Mouse (Mus musculus): ENCODE measurements at regions not wholly inside any gene's neighbourhood (a gene's known extent, or its start where the extent isn't known, plus 50 kb on each side); places are given as distances from the start of the nearest gene placed in this dataset.

DNA sequence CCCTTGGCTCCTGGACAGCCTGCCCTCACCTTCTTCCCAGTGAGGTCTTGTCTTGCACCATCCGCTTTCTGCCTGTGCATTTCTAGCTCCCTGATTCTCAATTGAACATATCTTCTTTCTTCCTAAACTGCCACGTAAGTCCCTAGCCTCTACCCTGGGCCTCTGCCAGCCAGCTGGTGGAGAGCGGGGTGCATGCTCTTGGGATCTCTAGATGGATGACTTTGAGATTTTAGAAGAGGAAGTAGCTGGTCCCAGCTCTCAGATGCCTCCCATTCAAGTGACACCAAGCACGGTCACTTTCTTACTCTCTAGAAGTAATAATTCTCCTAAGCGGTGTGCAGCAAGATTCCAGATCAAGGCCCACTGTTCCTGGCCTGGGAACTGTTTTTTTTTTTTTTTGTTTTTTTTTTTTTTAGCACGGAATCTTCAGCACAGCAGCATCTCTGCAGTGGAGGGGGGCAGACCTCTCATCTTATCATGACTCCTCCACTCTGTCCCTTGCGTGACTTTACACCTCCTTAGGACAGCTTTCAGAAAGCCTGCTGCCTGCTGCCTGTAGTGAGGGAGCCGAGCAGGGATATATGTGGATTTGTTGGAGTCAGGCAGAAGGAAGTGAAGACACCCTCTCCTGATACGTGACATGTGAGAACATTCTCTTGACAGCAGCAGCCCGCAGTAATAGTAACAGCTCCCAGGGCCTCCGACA lies 453.6 kb upstream of the Zmiz1 start:
- DNase-seq (ENCODE audit: low spot score) = no peak

DNA sequence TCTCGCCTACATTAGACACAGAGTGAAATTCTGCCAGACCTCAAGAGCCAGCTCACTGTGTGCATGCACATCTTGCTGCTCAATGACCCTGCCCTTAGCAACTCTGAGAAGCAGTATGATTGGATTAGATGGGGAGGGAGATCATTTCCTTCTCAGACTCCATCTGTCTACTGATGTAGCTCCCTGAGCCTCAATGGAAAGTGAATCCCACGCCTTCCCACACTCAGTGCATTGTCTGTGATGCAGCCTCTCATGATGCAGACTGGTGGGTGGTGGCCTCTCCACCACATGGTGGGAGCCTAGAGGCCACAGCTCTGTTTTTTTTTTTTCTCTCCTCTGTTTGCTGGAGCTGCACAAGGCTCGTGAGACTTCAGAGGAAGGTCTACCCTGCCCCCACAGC lies 447.1 kb upstream of the Zmiz1 start:
- no peak for DNase-seq (ENCODE audit: low spot score)

DNA sequence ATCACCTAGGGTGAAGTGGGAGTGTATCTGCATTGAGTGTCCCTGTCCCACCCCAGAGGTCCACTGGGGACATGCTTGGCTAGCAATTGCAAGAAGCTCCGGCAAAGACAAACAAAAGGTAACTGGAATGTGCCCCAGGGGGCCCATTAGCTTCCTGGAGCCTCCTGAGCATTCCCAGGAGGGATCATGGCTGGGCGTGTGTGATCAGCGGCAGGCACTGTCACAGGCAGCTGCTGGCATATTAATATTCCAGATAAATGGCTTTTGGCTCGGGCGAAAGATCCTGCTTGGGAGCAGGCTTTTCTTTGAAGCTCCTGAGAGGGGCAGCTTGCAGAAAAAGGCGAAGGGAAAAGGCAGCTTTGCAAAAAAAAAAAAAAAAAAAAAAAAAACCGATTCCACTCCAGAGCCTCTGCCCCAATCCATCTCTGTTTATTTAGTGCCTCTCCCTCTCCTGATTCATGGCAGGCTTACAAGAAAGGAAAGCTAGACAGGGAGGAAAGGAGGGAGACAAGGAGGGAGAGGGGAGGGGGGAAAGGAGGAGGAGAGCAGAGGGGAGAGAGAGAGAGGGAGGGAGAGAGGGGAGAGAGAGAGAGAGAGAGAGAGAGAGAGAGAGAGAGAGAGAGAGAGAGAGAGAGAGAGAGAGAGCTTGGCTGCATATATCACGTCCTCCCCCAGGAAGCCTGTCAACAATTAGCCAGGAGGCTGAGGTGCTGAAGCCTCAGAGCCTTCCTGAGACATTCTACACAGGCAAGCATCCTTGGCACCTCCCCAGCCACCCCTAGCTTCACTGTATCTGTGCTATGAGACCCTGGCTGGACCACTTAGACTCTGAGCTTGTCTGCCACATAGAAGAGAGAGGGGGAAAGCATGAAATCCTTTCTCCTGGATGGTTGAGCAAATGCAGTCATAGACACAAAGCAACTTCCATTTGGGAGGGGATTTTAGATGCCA lies 443.4 kb upstream of the Zmiz1 start:
- peak; percentile 79 for DNase-seq (ENCODE audit: low spot score)

DNA sequence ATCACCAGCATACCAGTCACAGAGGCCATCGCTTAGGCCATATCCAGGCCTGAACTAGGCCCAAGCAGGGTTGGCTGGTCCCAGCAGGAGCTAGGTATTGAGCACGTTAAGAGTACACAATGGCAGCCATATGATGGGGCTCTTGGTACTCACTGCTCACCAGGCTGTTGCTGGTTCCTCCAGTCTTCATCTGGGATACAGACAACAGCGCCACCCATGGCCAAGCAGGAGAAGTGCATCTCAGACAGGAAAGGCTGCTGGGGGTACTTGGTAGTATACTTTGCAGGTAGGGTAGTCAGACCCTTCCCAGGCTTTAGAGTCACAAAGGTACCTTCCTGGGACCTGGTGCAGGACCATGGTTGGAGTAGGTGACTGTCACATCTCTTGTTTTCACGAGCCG lies 441.1 kb upstream of the Zmiz1 start:
- DNase-seq (ENCODE audit: low spot score) = peak; percentile 42

DNA sequence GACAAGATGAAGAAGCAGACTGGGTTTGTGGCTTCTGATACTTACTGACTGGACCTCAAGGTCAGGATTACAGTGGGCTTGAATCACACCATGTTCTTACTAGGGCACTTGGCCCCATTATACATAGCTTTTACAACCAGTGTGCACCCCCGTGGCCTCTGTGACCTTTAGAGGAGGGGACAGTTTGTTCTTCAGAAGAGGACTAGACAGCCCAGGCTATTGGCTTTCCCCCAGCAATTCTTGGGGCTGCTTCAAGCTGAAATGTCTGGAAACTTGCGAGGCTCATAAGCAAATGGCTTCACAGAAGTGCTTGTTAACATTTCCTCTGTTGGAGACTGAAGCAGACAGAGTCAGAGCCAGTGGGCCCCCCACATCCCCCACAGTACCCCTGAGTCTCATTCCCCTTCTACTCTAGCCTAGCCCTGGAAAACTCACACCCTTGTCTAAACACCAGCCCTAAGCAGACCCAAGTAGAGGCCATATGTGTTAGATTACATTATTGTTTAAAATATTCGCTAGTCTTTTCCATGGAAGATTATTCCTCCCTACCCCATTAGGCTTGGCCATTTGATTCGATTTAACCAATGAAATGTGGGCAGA lies 439.6 kb upstream of the Zmiz1 start:
- DNase-seq (ENCODE audit: low spot score) = no peak

DNA sequence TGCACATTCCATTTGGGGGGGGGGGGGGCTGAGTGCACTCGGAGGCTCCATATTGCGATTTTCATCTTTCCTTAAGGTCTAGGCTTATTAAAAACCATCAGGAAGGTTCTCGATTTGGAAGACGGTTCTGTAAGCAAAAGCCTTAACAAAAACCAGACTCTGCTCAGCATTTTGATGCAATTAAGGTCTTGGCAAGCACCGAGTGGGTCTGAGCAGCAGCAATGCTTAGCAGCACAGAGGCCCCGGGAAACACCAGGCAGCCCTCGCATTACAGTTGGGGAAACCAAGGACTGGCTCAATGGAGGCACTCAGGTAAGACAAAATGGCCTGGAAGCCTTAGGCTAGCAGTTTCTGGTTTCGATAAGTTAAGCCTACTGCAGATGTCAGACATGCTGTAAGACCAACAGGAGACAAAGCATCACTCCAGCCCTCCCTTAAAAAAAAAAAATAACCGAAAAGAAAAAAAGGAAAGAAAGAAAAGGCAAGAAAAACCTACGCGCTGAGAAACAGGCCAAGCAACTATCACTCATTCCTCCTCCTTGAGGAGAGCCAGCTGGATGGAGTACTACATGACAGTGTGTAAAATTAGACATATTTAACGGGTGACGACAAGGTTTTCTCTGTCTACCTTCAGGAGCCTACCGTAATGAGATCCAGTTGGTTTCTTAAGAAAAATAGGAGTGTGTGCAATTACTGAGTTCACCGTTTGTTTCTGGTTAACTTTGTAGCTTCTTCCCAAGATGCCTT lies 436.3 kb upstream of the Zmiz1 start:
- no peak for DNase-seq (ENCODE audit: low spot score)

DNA sequence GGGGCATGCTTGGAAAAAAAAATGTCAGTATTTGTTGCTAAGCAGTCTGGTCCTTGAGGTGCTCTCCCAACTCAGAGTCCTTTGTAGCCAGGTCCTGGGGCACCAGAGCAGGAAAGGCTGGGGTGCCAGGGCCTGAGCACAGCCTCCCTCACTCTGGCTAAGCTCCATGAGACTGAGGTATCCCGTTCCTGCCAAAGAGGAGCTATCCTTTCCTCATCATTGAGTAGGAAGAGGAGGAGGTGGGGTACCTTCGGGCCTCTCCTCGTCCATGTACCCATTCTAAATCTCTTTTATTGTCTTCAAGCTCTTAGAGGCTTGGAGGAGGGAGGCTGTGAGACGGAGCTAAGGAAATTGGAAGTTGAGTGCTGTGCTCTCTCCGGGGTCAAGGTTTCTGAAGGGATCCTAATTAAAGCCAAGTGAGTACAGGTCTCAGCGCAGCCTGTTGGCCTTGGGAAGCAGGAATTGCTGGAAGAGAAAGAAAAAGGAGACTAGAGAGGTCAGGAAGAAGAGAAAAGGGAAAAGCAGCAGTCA lies 435.6 kb upstream of the Zmiz1 start:
- DNase-seq (ENCODE audit: low spot score) = no peak

DNA sequence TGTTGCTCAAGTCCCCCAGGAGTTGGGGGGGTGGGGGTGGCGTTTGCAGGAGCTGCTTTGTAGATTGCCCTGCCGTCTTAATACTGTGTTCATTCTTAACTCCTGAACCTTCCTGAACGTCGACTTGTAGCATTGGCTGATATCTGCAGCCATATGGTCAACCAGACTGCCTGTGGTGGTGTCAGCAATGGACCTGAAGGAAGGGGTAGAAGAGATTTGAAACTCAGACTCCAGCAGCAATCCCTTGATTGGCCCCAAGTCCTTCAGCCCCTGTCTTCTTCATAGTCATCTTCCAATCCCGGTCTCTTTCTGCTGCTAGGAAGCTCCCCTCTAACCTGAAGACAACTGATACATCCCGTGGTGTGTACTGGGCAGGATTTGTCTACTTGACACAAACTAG lies 433.9 kb upstream of the Zmiz1 start:
- DNase-seq (ENCODE audit: low spot score) = no peak

DNA sequence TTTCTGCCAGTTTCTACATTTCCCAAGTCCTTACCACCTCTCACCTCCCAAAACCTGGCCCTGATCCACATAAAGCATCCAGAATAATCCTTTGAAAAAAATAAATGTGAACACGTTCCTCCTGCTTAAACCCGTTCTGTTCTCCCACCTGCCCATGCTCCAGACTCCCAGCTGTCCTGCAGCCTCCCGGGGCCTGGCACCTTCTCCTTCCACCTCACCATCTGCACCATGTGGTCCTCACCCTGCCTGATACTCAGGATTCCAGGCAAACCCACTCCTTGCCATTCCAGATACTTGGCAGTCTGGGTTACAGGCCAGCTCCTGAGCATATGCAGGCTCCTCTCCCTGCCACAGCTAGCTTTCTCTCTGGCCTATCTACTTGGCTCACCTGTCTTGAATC lies 431.9 kb upstream of the Zmiz1 start:
- no peak for DNase-seq (ENCODE audit: low spot score)

DNA sequence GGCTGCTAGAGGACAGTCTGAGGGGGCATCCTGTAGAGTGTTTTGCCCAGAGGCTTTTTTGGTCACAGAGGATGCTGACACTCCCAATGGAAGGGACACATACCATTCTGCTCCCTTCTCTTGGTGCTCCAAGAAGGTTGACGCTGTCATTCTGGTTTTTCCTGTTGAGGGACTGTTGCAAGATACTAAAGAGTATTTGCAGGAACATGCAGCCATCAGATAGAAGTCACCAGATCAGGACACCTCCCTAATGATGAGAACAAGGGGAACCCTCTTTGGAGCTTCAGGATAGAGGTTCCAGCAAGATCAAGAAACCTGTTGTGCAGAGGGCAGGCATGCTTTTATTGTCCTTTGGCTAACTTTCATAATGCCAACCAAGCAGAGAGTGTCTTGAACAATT lies 431.1 kb upstream of the Zmiz1 start:
- DNase-seq (ENCODE audit: low spot score) = no peak

DNA sequence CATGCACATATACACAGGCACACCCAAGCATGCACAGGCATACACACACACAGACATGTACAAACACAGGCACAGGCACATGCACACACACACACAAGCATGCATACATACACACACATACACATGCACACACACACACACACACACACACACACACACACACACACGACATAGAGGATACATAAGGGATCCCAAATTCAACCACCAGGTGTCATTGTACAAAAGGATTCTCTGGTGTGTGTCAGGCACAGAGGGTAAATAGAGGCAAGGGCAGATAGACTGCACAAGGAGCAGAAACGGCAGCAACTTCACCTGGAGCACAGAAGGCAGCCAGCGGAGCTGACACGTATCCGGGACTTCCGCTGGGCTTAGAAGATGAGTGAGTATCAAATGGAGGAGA lies 428.1 kb upstream of the Zmiz1 start:
- no peak for DNase-seq (ENCODE audit: low spot score)

DNA sequence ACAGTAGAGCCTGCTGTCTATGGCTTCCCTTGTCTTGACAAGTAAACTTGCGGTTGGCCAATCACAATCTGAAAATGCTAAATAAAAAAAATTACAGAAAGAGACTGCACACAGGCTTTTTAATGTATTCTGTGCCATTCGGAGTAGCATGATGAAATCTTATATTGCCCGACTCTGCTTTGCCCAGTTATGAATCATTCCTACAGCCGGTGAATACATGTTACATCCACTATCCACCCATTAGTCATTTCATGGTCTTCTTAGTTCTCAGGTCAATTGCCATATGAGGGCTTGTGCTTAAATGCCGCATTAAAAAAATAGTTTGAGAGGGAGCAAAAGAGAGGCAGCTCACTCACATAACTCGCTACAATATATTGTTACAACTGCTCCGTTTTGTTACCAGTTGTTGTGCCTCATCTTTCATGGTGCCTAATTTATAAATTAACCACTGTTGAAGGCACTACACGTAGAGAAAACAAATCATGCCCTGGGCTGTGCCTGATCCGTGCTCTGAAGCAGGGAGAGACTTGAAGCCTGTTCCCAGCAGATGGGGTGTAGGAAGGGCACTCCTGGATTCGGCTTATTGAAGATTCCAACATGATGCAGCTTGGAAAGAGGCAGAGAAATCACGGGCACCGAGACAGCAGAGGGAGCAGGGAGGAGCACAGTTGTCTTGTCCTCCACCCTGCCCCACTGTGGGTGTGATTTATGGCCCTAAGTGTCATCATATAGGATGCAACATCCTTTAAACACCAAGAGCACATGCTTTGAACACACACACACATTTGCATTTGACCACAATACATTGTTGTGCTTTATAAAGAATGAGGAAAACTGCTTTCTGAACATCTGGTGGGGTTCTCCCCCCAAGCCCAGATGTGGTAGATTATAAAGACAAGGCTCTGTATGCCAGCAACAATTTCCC lies 427.0 kb upstream of the Zmiz1 start:
- no peak for DNase-seq (ENCODE audit: low spot score)

DNA sequence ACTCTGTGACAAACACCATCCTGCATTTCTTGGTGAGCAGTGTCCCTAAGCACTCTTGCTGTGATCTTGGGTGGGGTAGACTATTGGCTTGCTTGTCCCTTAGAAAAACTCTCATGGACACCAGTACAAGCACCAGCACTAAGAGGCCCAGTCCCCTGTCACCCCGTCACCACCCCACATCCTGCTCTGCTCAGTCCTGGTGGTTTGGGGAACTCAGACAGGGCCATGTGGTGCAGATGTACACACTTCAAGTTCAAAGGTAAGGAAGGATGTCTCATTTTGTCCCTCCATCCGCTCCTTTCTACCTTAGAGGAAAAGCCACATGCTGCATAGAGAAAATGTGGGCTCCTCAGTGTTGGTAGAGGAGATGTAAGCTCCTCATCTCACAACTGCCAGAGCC lies 426.1 kb upstream of the Zmiz1 start:
- no peak for DNase-seq (ENCODE audit: low spot score)

DNA sequence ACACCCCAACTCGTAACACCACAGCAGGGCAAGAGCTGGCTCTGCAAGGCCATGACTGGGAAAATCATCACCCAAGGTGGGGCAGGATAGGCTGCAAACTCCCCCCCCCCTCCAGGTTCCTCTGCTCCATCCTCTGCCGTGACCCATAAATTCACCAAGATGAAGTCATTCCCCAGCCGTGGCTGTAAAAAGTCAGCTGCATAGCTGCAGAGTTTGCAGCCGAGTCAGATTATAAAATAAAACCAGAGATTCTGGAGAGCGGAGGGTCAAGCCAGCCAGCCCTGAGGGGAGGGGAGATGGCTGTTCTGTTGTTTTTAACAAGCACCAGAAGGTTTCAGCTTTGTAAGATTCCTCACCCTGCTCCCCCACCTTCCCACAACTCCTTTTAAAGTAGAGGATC lies 416.7 kb upstream of the Zmiz1 start:
- DNase-seq (ENCODE audit: low spot score) = no peak

DNA sequence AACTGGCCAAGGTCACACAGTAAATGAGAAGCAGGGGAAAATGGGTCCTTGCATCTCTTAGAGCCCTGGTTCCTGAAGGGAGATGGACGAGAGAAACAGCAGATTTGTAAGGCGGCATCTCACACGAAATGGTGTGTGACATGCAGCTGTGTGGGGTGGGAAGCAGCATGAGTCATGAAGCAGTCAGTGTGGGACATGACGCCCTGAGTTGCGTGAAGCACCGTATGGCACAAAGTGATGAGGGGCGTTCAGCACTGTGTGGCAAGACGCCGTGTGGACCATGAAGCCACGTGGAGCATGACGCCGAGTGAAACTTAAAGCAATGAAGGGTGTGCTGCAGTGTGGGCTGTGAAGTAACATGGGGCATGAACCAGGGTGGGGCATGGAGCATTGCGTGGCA lies 414.9 kb upstream of the Zmiz1 start:
- no peak for DNase-seq (ENCODE audit: low spot score)

DNA sequence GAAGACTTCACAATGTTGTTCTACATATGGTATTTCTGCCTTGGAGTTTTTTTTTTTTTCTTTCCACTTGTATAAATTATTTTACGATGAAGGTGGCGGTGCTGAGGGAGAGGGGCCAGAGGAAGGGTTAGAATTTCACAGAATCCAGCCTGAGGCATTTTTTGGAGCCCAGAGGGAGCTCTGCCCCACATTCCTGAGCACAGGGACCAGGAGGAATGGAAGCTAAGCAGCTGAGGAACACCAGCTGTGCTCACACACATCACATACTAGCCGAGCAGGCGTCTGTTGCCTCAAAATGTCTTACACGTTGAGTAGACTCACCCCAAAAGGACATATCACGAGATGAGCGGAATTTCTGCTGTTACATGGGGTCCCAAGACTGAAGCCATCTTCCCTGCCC lies 414.1 kb upstream of the Zmiz1 start:
- DNase-seq (ENCODE audit: low spot score) = no peak

DNA sequence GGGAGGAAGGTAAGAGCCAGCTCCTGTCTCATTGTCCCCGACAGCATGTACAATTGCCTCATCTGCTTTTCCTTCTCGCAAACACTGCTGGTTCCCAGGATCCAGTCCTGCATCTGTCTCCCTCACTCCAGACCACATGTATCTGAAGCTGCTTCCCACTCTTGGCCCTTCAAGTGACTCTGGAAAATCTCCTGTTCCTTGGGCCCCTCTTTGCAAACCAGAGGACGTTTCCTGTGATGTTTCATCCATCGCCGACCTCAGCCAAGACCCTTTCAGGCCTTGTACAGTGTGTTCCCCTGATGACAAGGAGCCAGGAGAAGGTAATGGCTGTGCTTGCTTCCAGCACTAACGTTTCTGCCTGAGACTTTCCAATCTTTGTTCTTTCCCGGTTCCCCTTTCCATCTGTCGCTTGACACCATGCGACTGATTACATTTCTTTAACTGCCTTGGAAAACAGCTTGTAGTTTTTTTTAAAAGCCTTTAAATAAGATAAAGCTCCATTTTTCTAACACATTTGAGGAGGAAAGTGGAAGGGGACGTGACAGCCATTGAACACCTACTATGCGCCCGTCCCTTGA lies 408.2 kb upstream of the Zmiz1 start:
- no peak for DNase-seq (ENCODE audit: low spot score)

DNA sequence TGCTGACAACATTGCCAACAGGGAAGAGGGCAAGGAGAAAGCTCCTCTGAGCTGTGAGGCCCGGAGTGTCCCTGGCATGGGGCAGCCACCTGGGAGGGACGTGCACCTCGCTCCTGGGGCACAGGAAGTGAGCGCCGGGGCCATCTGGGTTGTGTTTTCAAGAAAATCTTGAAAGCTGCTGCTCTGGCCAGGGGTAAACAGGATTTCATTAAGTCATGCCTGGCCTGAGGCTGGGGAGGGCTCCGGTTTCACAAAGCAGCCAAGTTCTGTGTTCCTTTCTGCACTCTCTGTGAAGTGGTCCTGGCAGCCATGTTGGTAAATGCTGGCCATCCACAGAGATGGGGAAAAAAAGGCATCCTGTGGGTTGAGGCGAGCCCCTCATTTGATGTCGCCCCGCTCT lies 406.8 kb upstream of the Zmiz1 start:
- DNase-seq (ENCODE audit: low spot score) = no peak

DNA sequence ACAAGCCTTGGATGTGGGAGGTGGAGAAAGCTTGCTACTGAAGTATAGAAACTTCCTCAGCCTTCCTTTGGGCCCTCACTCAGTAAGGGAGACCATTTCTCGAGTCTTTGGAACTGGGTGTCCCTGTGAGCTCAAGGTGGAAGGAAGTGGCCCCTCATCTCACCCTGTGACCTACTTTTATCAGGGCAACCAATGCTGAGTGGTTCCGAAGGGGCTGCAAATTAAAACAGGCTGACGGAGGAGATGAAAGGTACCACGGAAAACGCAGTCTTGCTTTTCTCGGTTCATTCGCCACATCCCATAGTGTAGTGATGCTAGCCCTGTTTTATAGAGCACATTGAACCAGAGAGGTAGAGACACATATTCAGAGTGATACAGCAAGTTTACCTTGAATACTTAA lies 399.6 kb upstream of the Zmiz1 start:
- no peak for DNase-seq (ENCODE audit: low spot score)

DNA sequence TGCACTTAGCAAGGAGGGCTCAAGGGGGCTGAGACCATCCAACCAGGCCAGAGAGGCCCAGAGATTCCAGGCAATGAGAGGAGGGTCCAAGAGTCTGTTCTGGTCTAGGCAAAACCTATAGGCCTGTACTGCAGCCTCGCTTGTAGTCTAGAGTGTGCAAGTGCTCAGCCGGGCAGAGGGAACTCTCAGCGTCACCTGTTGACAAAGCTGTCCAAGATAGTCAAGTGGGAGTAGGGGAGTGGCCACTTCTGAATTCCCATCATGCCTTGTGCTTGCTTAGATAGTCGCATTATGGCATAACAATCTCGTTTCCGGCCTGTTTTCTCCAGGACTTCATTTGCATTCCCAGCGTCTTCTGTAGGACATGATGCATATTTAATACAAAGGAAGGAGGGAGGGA lies 398.7 kb upstream of the Zmiz1 start:
- DNase-seq (ENCODE audit: low spot score) = no peak

DNA sequence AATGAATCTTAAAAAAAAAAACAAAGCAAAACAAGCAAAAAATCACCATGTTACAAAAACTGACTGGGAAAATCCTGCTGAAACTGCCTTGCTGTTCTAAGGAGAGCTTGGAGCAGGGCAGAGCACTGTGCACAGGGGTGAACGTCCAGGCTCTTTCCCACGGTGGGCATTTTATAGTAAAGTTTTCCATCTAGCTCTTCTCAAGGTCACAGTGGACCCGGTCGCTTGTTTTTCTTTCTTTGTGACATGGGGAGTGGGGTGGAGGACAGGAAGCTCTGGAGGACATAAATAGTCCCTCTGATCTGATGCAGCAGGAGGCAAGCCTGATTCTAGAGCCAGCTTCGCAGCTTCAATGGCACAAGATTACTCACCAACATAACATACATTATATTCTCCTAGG lies 395.9 kb upstream of the Zmiz1 start:
- DNase-seq (ENCODE audit: low spot score) = no peak
